Mouse (Mus musculus) lung, postnatal 0 days (tissue): ENCODE results near the gene Zcchc14. TPM values are rescaled to one million over a fixed set of nuclear protein-coding genes. Genes with fewer than 3 reads are reported as not detected.

Source experiments
- ATAC-seq: fragments of 200-750 bp; cut with Nextera tagmentation; 2 replicates; pipeline ENCODE4 v1.8.0; 2017; ENCODE audit warnings: moderate library complexity
- DNase-seq: peaks from one replicate; pipeline ENCODE4 v3.0.0-alpha.2; 2016; ENCODE audit warnings: low spot score
- H3K27ac ChIP-seq: fragments of 300-500 bp; sonication (generic); 2 replicates; pipeline ENCODE4 v1.5.1; 2014; ENCODE audit warnings: antibody characterized with exemption, mild to moderate bottlenecking, low read length, mixed read lengths
- H3K27me3 ChIP-seq: fragments of 300-500 bp; sonication (generic); replicated peaks from 2 replicates; pipeline ENCODE4 v1.6.1; 2014; ENCODE audit warnings: low read length, mixed read lengths; ENCODE audit not compliant: insufficient read depth
- H3K36me3 ChIP-seq: fragments of 300-500 bp; sonication (generic); 2 replicates; pipeline ENCODE4 v1.6.1; 2014; ENCODE audit warnings: low read length, mixed read lengths; ENCODE audit not compliant: insufficient read depth
- H3K4me1 ChIP-seq: fragments of 300-500 bp; sonication (generic); 2 replicates; pipeline ENCODE4 v1.6.1; 2014; ENCODE audit warnings: antibody characterized with exemption, low read depth, low read length, mixed read lengths; ENCODE audit not compliant: insufficient read depth
- H3K4me2 ChIP-seq: fragments of 300-500 bp; sonication (generic); replicated peaks from 2 replicates; pipeline ENCODE4 v1.6.1; 2014; ENCODE audit warnings: low read depth, mild to moderate bottlenecking, low read length, moderate library complexity, mixed read lengths
- H3K4me3 ChIP-seq: fragments of 300-500 bp; sonication (generic); 2 replicates; pipeline ENCODE4 v1.5.1; 2014; ENCODE audit warnings: low read depth, low read length
- H3K9ac ChIP-seq: fragments of 300-500 bp; sonication (generic); replicated peaks from 2 replicates; pipeline ENCODE4 v1.6.1; 2014; ENCODE audit warnings: low read depth, mild to moderate bottlenecking
- H3K9me3 ChIP-seq: fragments of 300-500 bp; sonication (generic); 2 replicates; pipeline ENCODE4 v1.6.1; 2016; ENCODE audit warnings: low read length, mixed read lengths
- CTCF ChIP-seq: IDR thresholded peaks from 2 replicates; pipeline ENCODE4 v1.5.1; 2016; ENCODE audit warnings: antibody characterized with exemption, mild to moderate bottlenecking
- EP300 ChIP-seq: IDR thresholded peaks from 2 replicates; pipeline ENCODE4 v1.6.1; 2016; ENCODE audit warnings: antibody characterized with exemption, mild to moderate bottlenecking, control low read depth
- WGBS: fragments of 180-500 bp; shearing (Covaris S2); extraction: QIAGEN DNeasy Blood & Tissue Kit; methylation state at CpG from one replicate; pipeline ENCODE4 v1.1.7; 2014; 5-methylcytosine and 5-hydroxymethylcytosine counted together
- polyA plus RNA-seq: library from polyadenylated mRNA; unstranded; fragments of >200 nt; fragmentation: Nextera tagmentation; extraction: Ambion mirVana; gene quantifications from 2 replicates; pipeline ENCODE4 v1.2.1, GENCODE M21; 2015

Gene Zcchc14
- polyA plus RNA-seq, 1 experiment from 2014 or later = 11.1 TPM

GRCm38 (mm10) chr8:121550056-121550455 is 102.6 kb downstream of the Zcchc14 start:
- peak; percentile 55 for ATAC-seq
- Histone ChIP-seq H3K27ac (no peak overlapping the region), H3K4me1 (no peaks in the 10 kb centered on the region), H3K9ac (no peak overlapping the region), H3K4me3 (no peak overlapping the region), H3K9me3 (no peaks in the 10 kb centered on the region), H3K36me3 (peaks cover 17% of the 10 kb centered on the region), H3K4me2 (no peak overlapping the region), H3K27me3 (no peaks in the 10 kb centered on the region)
- peak; percentile 34 for DNase-seq
- 56% methylated on average over 6 of the region's 6 CpGs for WGBS
- TF ChIP-seq EP300 (no peak), CTCF (no peak)

Other genes with a start within 250 kb of the Zcchc14 start
- not detected in 2 replicates for gene 1700018B08Rik, start 108.6 kb downstream of the Zcchc14 start, polyA plus RNA-seq
- 12.1 and 13.9 TPM in 2 replicates for gene Fbxo31, start 74.1 kb downstream of the Zcchc14 start, polyA plus RNA-seq
- gene Map1lc3b, start 62.5 kb downstream of the Zcchc14 start, polyA plus RNA-seq = 411 and 449 TPM in 2 replicates
- 0.08 and 0.13 TPM in 2 replicates for gene Jph3, start 76.7 kb upstream of the Zcchc14 start, polyA plus RNA-seq
- 22.9 and 28.4 TPM in 2 replicates for gene Klhdc4, start 176.7 kb upstream of the Zcchc14 start, polyA plus RNA-seq